Mouse (Mus musculus): Measurements from ENCODE around the gene Notch2. TPM values are rescaled to one million over a fixed set of nuclear protein-coding genes. Genes with fewer than 3 reads are reported as not detected.

Gene Notch2
- polyA plus RNA-seq, 1 experiment from 2014 or later = 15.6 TPM

DNA sequence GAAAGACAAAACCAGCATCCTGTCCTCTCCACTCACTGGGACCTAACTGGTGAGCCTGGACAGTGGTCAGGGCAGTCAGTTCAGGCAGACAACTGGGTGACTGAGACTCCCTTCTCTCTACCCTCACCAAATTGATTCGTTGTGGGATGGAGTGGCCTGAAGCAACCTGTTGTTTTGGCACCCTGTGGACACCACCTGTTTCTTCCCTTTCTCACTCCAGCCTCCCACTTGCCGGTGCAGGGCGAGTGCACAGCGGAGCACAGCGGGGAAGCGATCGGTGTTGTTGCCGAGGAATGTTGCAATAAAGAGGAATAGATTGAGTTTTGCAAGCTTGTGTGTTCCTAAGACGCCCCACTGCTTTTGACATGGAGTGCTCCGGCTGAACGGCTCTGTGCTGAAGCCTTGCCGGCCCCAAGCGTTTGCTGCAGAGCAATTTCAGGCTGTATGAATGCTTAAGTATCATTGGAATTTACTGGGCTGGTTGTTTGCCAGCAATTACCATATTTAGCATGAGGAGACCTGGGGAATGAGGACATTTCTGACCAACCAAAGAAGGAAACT, 11.0 kb downstream of the Notch2 start:
- Histone ChIP-seq H3K36me3 (no peaks in the 10 kb centered on the region), H3K9me3 (no peaks in the 10 kb centered on the region), H3K27ac (peak overlapping the region; percentile 75), H3K4me1 (replicated peaks) (peaks cover 75% of the 10 kb centered on the region), H3K4me3 (peak overlapping the region; percentile 21), H3K27me3 (ENCODE audit: insufficient read depth, poor library complexity, severe bottlenecking) (peaks cover 7% of the 10 kb centered on the region; the same call in 1 of the 2 replicates)
- DNase-seq (ENCODE audit: low spot score) = peak; percentile 54
- WGBS = 3% methylated on average over 13 of the region's 13 CpGs

DNA sequence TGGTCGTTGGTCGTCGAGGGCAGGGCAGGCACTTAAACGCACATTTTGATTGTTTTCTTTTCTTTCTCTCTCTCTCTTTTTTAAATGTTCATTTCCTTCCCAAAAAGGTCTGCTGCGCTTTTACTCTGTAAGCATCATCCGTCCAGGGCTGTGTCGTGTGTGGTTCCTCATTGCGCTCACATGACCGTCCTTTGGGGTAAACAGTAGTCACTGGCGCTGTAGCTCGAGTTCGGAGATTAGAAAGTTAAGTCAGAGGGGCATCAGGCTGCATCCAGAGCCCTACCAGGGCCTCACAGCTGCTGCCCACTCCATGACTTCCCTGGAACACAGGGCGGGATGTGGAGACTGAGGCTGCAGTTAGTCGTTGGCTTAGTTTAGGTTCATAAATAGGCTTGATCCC, 12.2 kb downstream of the Notch2 start:
- peaks cover 73% of the 10 kb centered on the region for H3K4me1 ChIP-seq (replicated peaks)
- 32% methylated on average over 14 of the region's 14 CpGs for WGBS
- no peaks in the 10 kb centered on the region for H3K36me3 ChIP-seq
- peak overlapping the region; percentile 75 for H3K27ac ChIP-seq
- H3K27me3 ChIP-seq (ENCODE audit: insufficient read depth, poor library complexity, severe bottlenecking) = no peaks in the 10 kb centered on the region
- no peak overlapping the region for H3K4me3 ChIP-seq
- no peaks in the 10 kb centered on the region for H3K9me3 ChIP-seq
- no peak for DNase-seq (ENCODE audit: low spot score)

DNA sequence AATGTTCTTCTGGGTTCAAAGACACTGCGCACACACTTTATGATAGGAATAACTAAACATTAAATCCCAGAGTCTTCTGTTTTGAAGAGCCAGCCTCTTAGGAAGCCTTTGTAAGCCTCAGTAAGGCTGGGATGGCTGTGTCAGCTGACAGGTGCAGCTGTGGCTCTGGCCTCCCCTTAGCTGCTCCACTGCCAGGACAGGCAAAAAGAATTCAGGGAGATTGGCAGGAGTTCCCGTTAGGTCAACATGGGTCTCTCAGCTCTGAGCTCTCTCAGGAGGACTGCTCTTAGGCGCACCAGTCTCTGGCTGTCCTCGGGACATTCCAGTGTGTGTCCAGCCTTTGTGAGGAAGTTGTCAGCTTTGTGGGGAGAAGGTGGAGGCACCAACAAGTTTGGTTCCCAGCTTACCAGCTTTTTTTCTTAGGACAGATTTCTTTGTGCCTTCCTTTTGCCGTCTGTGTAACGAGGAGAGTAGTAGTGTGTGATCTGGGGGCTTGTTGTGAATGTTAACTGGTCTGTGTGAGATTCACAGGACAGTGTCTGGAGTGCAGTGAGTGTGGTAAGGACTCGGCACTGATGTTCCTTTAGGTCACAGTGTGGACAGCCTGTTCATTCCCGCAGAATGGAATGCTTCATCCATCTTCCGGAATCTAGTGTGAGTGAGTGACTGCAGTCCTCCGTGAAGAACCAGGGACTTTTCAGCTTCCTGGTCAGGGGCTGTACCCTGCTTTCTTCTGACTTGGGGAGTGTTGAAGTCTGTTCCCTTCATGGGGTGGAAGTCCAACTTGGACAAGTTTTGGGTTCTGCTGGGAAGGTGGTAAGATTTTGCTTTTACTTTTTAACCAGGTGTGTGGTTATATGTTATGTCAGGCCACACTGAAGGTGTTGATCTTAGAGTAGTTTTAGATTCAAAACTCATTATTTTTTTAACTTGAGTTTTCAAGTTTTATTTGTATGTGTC, 12.9 kb downstream of the Notch2 start:
- Histone ChIP-seq H3K36me3 (no peaks in the 10 kb centered on the region), H3K4me1 (replicated peaks) (peaks cover 76% of the 10 kb centered on the region), H3K9me3 (no peaks in the 10 kb centered on the region), H3K27ac (peak overlapping the region; percentile 75), H3K27me3 (ENCODE audit: insufficient read depth, poor library complexity, severe bottlenecking) (no peaks in the 10 kb centered on the region), H3K4me3 (no peak overlapping the region; the same call in 1 of the 2 replicates)
- peak; percentile 35 for DNase-seq (ENCODE audit: low spot score)
- 30% methylated on average over 10 of the region's 10 CpGs for WGBS

DNA sequence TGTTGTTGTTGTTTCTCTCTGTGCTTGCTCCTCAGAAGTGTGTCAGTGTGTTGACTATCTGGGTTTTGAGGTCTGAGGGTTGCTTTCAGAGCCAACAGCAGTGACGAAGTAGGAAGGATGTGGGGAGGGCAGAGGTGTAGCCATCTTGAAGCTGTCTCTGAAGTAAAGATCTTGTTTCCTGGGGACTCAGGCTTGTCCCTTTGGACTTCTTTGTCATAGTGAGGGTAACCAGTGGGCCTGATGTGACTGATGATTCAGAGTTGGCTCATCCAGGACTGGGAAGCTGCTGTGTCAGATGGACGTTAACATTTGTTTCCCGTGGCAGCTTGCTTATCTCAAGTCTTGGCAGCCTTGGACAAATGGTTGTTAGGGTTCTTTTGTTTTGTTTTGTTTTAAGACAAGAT, 14.0 kb downstream of the Notch2 start:
- Histone ChIP-seq H3K27ac (0 out of 2 replicates have a peak overlapping the region, but pooled peaks have one; percentile 1), H3K27me3 (ENCODE audit: insufficient read depth, poor library complexity, severe bottlenecking) (no peaks in the 10 kb centered on the region), H3K9me3 (no peaks in the 10 kb centered on the region), H3K4me3 (no peak overlapping the region), H3K36me3 (no peaks in the 10 kb centered on the region), H3K4me1 (replicated peaks) (peaks cover 82% of the 10 kb centered on the region)
- no peak for DNase-seq (ENCODE audit: low spot score)
- 65% methylated on average over 3 of the region's 3 CpGs for WGBS

DNA sequence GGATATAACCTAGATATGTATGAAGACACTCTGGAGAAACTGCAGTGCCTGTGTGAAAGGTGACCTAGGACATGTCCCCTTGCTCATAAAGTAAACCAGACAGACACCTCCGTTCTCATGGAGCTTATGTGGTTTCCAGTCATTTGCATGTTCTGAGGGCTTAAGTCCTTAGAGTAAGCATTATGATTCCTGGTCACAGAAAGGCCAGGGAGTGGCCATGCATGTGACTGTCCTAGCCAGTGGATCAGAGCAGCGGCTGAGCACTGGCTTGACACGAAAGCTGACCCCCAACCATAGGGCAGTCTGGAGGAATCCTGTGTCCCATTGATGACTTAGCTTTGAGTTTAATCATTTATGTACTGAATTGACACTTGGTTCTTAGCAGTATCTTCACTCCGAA, 14.7 kb downstream of the Notch2 start:
- no peaks in the 10 kb centered on the region for H3K9me3 ChIP-seq
- DNase-seq (ENCODE audit: low spot score) = no peak
- peaks cover 86% of the 10 kb centered on the region for H3K4me1 ChIP-seq (replicated peaks)
- WGBS = 49% methylated on average over 4 of the region's 4 CpGs
- no peak overlapping the region for H3K4me3 ChIP-seq
- no peaks in the 10 kb centered on the region for H3K27me3 ChIP-seq (ENCODE audit: insufficient read depth, poor library complexity, severe bottlenecking)
- no peak overlapping the region for H3K27ac ChIP-seq
- H3K36me3 ChIP-seq = no peaks in the 10 kb centered on the region

DNA sequence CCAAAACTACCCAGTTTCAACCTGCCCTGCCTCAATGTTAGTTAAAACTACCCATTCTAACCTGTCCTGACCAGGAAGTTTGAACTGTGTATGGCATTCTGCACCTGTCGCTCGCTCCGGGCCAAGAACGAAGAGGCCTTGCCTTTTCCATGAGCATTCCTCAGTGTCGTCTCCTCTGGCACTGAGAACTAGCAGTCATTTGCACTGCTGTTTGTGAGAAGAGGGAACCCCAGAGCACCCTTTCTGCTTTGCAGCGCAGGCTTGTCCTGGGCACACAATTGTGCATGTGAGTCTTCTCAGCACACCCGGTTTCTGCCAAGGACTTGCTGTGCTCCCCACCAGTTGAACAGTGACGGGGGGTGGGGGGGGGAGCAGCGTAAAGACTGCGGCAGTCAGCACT, 15.6 kb downstream of the Notch2 start:
- Histone ChIP-seq H3K4me3 (no peak overlapping the region), H3K4me1 (replicated peaks) (peaks cover 88% of the 10 kb centered on the region), H3K27ac (peak overlapping the region; percentile 66), H3K36me3 (no peaks in the 10 kb centered on the region), H3K9me3 (no peaks in the 10 kb centered on the region), H3K27me3 (ENCODE audit: insufficient read depth, poor library complexity, severe bottlenecking) (no peaks in the 10 kb centered on the region)
- 76% methylated on average over 10 of the region's 10 CpGs for WGBS
- no peak for DNase-seq (ENCODE audit: low spot score)

DNA sequence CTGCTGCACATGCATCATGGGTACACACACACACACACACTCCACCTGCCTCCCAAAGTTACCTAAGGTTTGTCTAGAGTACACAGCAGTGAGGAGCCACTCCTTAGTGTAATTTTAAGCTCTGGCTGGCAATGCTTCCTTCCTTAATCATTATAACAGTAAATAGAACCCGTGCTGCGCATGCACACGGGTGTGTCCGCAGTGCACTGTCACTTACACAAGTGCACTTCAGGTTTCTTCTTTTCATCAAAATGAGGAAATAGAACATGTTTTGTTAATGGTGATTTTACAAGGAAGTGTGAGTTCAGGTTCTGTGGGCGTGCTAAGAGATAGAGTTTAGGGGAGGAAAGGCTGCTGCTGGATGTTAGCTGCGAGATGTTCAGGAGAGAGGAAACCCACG, 17.8 kb downstream of the Notch2 start:
- peaks cover 87% of the 10 kb centered on the region for H3K4me1 ChIP-seq (replicated peaks)
- no peaks in the 10 kb centered on the region for H3K36me3 ChIP-seq
- H3K4me3 ChIP-seq = no peak overlapping the region
- no peaks in the 10 kb centered on the region for H3K9me3 ChIP-seq
- no peak for DNase-seq (ENCODE audit: low spot score)
- no peaks in the 10 kb centered on the region for H3K27me3 ChIP-seq (ENCODE audit: insufficient read depth, poor library complexity, severe bottlenecking)
- WGBS = 87% methylated on average over 7 of the region's 7 CpGs
- 0 out of 2 replicates have a peak overlapping the region, but pooled peaks have one; percentile 12 for H3K27ac ChIP-seq

DNA sequence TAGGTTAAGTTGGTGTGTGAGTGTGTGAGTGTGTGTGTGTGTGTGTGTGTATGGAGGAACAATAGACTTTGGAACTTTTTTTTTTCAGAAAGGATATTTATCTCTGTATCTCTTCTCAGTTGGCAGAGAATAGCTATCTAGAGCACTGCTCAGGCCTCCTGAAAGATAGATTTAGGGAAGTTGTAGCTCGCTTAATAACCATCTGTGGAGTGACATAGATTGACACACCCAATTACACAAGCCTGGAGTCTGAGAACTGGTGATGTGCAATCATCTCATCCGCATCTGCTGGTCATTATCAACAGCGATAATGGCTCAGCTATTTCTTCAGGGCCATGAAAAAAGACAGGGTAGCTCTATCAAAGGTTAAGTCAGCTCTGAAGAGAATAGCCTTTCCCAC, 18.9 kb downstream of the Notch2 start:
- DNase-seq (ENCODE audit: low spot score) = no peak
- H3K4me3 ChIP-seq = no peak overlapping the region
- H3K27ac ChIP-seq = no peak overlapping the region
- H3K9me3 ChIP-seq = no peaks in the 10 kb centered on the region
- H3K36me3 ChIP-seq = no peaks in the 10 kb centered on the region
- H3K27me3 ChIP-seq (ENCODE audit: insufficient read depth, poor library complexity, severe bottlenecking) = no peaks in the 10 kb centered on the region
- peaks cover 84% of the 10 kb centered on the region for H3K4me1 ChIP-seq (replicated peaks)
- 72% methylated on average over 3 of the region's 3 CpGs for WGBS

DNA sequence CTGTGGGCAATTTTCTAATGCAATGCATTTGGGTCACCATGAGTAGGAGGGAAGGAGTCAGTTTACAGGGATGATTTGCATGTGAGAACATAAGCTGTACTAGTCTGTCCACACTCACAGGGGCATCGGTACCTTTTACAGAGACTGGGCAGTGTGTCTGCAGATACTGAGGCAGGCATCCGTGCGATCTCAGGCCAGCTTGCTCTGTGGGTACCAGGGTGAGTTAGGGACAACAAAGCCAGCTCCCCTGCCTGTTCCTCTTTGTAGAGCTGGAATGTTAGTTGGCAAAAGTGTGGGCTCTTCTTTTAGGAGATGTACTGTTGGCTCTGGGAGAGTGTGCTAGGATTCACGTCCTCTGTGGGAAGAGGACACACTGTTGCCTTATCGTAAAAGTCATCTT, 19.6 kb downstream of the Notch2 start:
- H3K4me1 ChIP-seq (replicated peaks) = peaks cover 85% of the 10 kb centered on the region
- WGBS = 40% methylated on average over 5 of the region's 5 CpGs
- DNase-seq (ENCODE audit: low spot score) = no peak

DNA sequence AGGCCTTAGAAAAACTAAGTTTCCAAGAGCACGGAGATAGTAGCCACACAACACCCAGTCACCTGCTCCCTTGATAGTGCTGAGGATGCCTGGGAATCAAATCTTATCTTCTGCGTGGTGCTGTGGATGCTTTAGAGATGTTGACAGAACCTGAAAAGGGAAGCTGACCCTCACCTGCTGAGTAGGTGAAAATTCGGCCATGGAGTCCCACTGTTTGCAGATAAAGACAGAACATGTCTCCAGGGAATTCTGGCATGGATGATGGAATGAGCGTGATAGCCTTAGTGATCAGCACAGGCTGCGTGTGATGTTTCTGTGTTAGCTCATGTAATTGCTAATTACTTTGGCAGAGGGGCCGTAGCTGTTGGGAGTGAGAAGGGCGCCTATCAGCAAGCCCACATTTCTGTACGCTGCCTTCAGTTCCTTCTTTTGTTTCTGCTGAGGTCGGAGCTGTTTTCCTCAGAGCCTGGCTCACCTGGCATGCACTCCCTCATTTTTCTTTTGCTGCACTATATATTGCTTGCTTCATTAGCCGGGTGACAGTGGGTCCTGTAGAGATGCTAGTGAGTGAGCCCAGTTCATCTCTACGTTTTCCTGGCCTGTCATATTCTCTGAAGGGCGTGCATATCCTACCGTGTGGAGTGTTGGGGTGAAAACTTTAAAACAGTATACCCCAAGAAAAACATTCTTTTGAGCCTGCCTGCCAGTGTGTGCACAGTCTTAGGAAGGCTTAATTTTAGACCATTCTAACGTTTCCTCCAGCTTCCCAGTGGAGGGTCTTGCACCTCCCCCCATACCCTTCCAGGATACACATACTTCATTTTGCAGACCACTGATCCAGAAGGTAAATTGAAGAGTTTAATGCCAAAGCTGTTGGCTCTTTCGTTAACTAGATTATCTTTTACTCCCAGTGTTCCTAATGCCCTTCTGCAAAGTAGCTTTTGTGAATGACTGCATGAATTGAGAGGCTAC, 21.6 kb downstream of the Notch2 start:
- 56% methylated on average over 15 of the region's 15 CpGs for WGBS
- Histone ChIP-seq H3K4me1 (replicated peaks) (peaks cover 79% of the 10 kb centered on the region), H3K27me3 (ENCODE audit: insufficient read depth, poor library complexity, severe bottlenecking) (no peaks in the 10 kb centered on the region), H3K9me3 (no peaks in the 10 kb centered on the region), H3K36me3 (0 out of 2 replicates have a peak, but pooled peaks cover 3% of the 10 kb centered on the region), H3K27ac (no peak overlapping the region), H3K4me3 (no peak overlapping the region)
- DNase-seq (ENCODE audit: low spot score) = no peak

More for the DNA sequence above, 19.6 kb downstream of the Notch2 start:
- Histone ChIP-seq H3K36me3 (no peaks in the 10 kb centered on the region), H3K4me3 (no peak overlapping the region), H3K9me3 (no peaks in the 10 kb centered on the region), H3K27ac (peak overlapping the region; percentile 29; the same call in 1 of the 2 replicates), H3K27me3 (ENCODE audit: insufficient read depth, poor library complexity, severe bottlenecking) (no peaks in the 10 kb centered on the region)

DNA sequence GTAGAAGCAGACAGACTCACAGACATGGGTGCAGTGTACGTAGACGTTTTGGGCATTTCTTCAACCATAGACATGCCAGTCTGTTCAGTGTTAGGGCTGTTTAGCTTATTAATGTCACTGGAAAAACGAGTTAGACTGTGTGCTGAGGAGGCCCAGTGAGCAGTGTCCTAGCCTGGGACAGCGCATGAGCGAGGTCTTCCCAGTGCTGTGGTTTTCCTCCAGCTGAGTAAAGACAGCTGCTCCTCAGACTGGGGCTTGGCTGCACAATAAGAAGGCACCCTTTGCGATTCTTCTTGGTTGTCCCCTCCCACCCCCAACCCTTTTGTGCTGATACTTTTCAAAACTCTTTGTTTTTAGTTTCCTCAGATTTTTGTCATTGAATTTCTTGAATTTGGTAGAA, 22.8 kb downstream of the Notch2 start:
- no peaks in the 10 kb centered on the region for H3K9me3 ChIP-seq
- peaks cover 71% of the 10 kb centered on the region for H3K4me1 ChIP-seq (replicated peaks)
- H3K4me3 ChIP-seq = no peak overlapping the region
- 70% methylated on average over 6 of the region's 6 CpGs for WGBS
- H3K27ac ChIP-seq = no peak overlapping the region
- 0 out of 2 replicates have a peak, but pooled peaks cover 7% of the 10 kb centered on the region for H3K36me3 ChIP-seq
- DNase-seq (ENCODE audit: low spot score) = no peak
- no peaks in the 10 kb centered on the region for H3K27me3 ChIP-seq (ENCODE audit: insufficient read depth, poor library complexity, severe bottlenecking)

DNA sequence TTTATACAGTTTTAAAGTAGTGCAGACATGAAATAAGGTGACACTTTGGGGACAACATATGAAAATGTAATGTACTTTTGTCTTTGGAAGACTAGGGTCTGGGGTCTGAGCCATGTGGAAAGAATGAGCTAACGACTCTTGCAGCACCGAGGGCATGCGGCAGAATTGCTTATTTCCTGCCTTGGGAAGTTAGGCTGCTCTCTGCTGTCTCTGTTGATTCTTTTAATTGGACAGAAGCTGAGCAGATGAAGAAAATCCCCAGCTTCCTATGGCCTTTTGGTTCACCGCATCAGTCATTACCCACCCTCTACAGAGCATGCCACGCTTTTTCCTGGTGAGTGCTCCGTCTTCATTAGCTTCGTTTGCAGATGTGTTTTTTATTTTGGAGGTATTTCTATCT, 23.8 kb downstream of the Notch2 start:
- Histone ChIP-seq H3K4me1 (replicated peaks) (peaks cover 71% of the 10 kb centered on the region), H3K27me3 (ENCODE audit: insufficient read depth, poor library complexity, severe bottlenecking) (no peaks in the 10 kb centered on the region), H3K4me3 (no peak overlapping the region), H3K9me3 (no peaks in the 10 kb centered on the region), H3K27ac (no peak overlapping the region), H3K36me3 (0 out of 2 replicates have a peak, but pooled peaks cover 8% of the 10 kb centered on the region)
- 75% methylated on average over 7 of the region's 7 CpGs for WGBS
- DNase-seq (ENCODE audit: low spot score) = no peak

Data from hindbrain, embryonic 10.5 days (tissue).